Mouse (Mus musculus) ES-Bruce4 (cell line): ENCODE measurements around the gene Il9r. TPM values are rescaled to one million over a fixed set of nuclear protein-coding genes. Genes with fewer than 3 reads are reported as not detected.

Source experiments
- H3K27ac ChIP-seq: 2 replicates; pipeline ENCODE4 v1.5.1; 2012; ENCODE audit warnings: low read length, inconsistent platforms; ENCODE audit not compliant: insufficient read depth
- H3K27me3 ChIP-seq: 2 replicates; pipeline ENCODE4 v1.6.1; 2012; ENCODE audit warnings: mild to moderate bottlenecking, low read length, inconsistent platforms; ENCODE audit not compliant: control insufficient read depth, poor library complexity, insufficient read depth, severe bottlenecking
- H3K36me3 ChIP-seq: 2 replicates; pipeline ENCODE4 v1.6.1; 2012; ENCODE audit warnings: inconsistent platforms, mild to moderate bottlenecking, low read length, moderate library complexity; ENCODE audit not compliant: control insufficient read depth, poor library complexity, insufficient read depth, severe bottlenecking
- H3K4me1 ChIP-seq: one replicate; pipeline ENCODE4 v1.8.1; 2011; ENCODE audit warnings: low read length; ENCODE audit not compliant: control insufficient read depth, insufficient read depth
- H3K4me3 ChIP-seq: 2 replicates; pipeline ENCODE4 v1.5.1; 2011; ENCODE audit warnings: low read depth, mild to moderate bottlenecking, low read length
- H3K9ac ChIP-seq: 2 replicates; pipeline ENCODE4 v1.6.1; 2012; ENCODE audit warnings: low read depth, mild to moderate bottlenecking, inconsistent platforms; ENCODE audit not compliant: poor library complexity, severe bottlenecking
- H3K9me3 ChIP-seq: replicated peaks from 2 replicates; pipeline ENCODE4 v1.6.1; 2012; ENCODE audit warnings: mild to moderate bottlenecking, low read length, inconsistent platforms; ENCODE audit not compliant: control insufficient read depth, poor library complexity, insufficient read depth, severe bottlenecking
- CTCF ChIP-seq: IDR thresholded peaks from one replicate; pipeline ENCODE4 v1.8.1; 2011; ENCODE audit warnings: low read depth, low read length
- EP300 ChIP-seq: IDR thresholded peaks from 2 replicates; pipeline ENCODE4 v1.6.1; 2011; ENCODE audit warnings: low read depth, low read length; ENCODE audit not compliant: insufficient read depth
- POLR2A ChIP-seq: IDR thresholded peaks from one replicate; pipeline ENCODE4 v1.8.1; 2011; ENCODE audit warnings: low read length; ENCODE audit not compliant: insufficient read depth
- polyA plus RNA-seq: library from polyadenylated mRNA; stranded (reverse); fragments of >200 nt; gene quantifications from 2 replicates; pipeline ENCODE4 v1.2.4, GENCODE M21; 2011; ENCODE audit warnings: low read depth; ENCODE audit not compliant: missing spikeins, insufficient read depth, insufficient read length

The Il9r gene
- polyA plus RNA-seq, 1 experiment: not detected

- Histone ChIP-seq H3K27ac (peak overlapping the region; percentile 64; the same call in 1 of the 2 replicates), H3K9me3 (no peaks in the 10 kb centered on the region), H3K9ac (peak overlapping the region; percentile 95), H3K36me3 (no peaks in the 10 kb centered on the region), H3K27me3 (no peaks in the 10 kb centered on the region), H3K4me1 (peaks cover 28% of the 10 kb centered on the region), H3K4me3 (peak overlapping the region; percentile 92)
- TF ChIP-seq EP300 (0 out of 2 replicates have a peak, but pooled peaks have one; percentile 39), CTCF (no peak), POLR2A (no peak)
These were observed 21.3 kb upstream of the Il9r start for GRCm38 (mm10) chr11:32221225-32221950.

- Histone ChIP-seq H3K36me3 (no peaks in the 10 kb centered on the region), H3K9ac (no peak overlapping the region), H3K27me3 (no peaks in the 10 kb centered on the region), H3K9me3 (no peaks in the 10 kb centered on the region), H3K27ac (no peak overlapping the region), H3K4me3 (peak overlapping the region; percentile 92), H3K4me1 (peaks cover 24% of the 10 kb centered on the region)
- no peak for TF ChIP-seq CTCF
- TF ChIP-seq EP300: no peak
- TF ChIP-seq POLR2A: no peak
These were observed 20.6 kb upstream of the Il9r start for GRCm38 (mm10) chr11:32220607-32221224.

DNA sequence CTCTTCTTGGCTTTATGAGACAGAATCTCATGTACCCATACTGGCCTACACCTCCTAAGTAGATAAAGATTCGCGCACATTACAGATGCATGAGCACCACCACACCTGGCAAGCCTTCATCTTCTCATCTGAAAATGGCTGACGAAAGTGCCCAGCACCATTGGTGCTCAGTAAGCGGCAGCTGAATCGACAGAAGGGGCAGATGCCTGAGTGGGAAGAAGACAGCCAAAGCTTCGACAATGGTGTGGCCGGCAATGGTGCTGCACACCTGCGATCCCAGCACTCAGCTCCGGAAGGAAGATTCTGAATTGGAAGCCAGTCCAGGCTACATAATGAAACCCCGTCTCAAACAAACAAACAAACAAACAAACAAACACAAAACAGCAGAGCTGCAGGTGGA, 19.2 kb upstream of the Il9r start:
- no peak for TF ChIP-seq EP300
- TF ChIP-seq CTCF: no peak
- TF ChIP-seq POLR2A: no peak
- Histone ChIP-seq H3K9me3 (no peaks in the 10 kb centered on the region), H3K36me3 (no peaks in the 10 kb centered on the region), H3K27ac (no peak overlapping the region), H3K4me3 (no peak overlapping the region), H3K27me3 (no peaks in the 10 kb centered on the region), H3K9ac (no peak overlapping the region), H3K4me1 (peaks cover 17% of the 10 kb centered on the region)

DNA sequence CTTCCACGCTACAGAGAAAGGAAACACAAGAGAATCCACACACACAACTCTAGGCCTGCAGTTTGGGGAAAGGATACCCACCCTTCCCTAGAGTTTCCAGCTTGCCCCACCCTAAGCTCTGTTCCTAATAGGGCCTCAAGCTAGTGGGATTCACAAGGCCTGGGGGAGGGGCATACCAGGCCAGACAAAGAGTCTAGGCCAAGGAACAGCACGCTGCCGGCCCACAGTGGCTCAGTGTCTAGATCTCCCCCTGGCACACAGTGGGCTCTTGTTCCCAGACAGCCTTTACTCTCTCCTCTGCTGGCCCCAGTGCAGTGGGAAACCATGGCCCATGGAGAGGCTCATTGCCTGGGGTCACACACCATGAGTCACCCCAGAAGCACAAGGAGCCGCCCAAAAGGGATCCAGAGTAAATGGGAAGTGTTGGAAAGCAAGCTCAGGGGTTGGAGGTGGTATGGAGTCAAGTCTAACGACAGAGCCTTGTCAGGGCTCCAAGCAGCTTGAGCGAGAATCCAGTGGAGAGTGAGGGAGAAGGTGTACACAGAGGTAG, 18.5 kb upstream of the Il9r start:
- no peaks in the 10 kb centered on the region for H3K36me3 ChIP-seq
- 0 out of 2 replicates have a peak overlapping the region, but pooled peaks have one; percentile 8 for H3K27ac ChIP-seq
- TF ChIP-seq CTCF (no peak), POLR2A (no peak), EP300 (no peak)
- no peaks in the 10 kb centered on the region for H3K27me3 ChIP-seq
- 0 out of 2 replicates have a peak overlapping the region, but pooled peaks have one; percentile 2 for H3K4me3 ChIP-seq
- H3K4me1 ChIP-seq: peaks cover 17% of the 10 kb centered on the region
- H3K9ac ChIP-seq: no peak overlapping the region
- no peaks in the 10 kb centered on the region for H3K9me3 ChIP-seq

DNA sequence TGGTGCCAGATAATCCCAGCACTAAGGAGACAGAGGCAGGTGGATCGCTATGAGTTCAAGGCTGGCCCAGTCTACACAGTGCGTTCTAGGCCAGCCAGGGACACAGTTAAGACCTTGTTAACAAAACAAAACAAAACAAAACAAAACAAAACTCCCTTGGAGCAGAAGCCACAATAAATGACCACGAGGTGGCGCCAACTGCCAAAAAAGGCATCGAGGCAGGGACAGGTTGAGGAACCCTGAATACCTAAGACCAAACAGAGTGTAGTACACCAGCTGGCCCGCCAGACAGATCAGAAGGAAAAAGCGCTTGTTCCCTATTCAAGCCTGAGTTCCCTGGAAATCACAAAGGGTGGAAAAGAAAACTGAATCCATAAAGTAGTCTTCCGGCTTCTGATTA, 16.8 kb upstream of the Il9r start:
- H3K27ac ChIP-seq: no peak overlapping the region
- no peaks in the 10 kb centered on the region for H3K27me3 ChIP-seq
- peaks cover 14% of the 10 kb centered on the region for H3K4me1 ChIP-seq
- no peak overlapping the region for H3K4me3 ChIP-seq
- H3K9ac ChIP-seq: no peak overlapping the region
- H3K9me3 ChIP-seq: no peaks in the 10 kb centered on the region
- TF ChIP-seq EP300 (no peak), CTCF (peak; percentile 77)
- no peaks in the 10 kb centered on the region; the same call in 1 of the 2 replicates for H3K36me3 ChIP-seq
